In genomic region chr10:68909018-68909417, GRCm38 (mm10) we compare ENCODE assay signal across 13 mouse cellular contexts.
A peak's percentile ranks its signal among the peaks of the same experiment; 100 is the strongest.
DNase-seq lines count a peak whose midpoint lies in the region; ATAC-seq and TF ChIP-seq lines count a peak whose summit lies in the region.
"Had no signal": no experiment of that assay in that cellular context is flagged by ENCODE, and none has a peak within 500 bp of the region (broad histone marks: within the 10 kb centered on the region; RNA-seq: fewer than 3 reads in every experiment).

No protein-coding gene starts in this region.

- peak overlapping the region; percentile 39; the same call in 1 of the 2 replicates for H3K27ac ChIP-seq in layer of hippocampus, adult 2 months
- H3K27ac ChIP-seq in hindbrain, embryonic 16.5 days (ENCODE audit: low read depth, low read length) = peak overlapping the region; percentile 26
- H3K27ac ChIP-seq: heart, embryonic 13.5 days; limb, embryonic 12.5 days had no signal

- peak overlapping the region; percentile 2; the same call in 1 of the 2 replicates for H3K9ac ChIP-seq in hindbrain, embryonic 16.5 days (ENCODE audit: low read depth, low read length)
- H3K9ac ChIP-seq: heart, embryonic 13.5 days; limb, embryonic 12.5 days had no signal

- peaks cover 5% of the 10 kb centered on the region; the same call in 1 of the 2 replicates for H3K4me1 ChIP-seq in hindbrain, embryonic 16.5 days (ENCODE audit: control insufficient read depth, insufficient read depth, low read depth, low read length)
- H3K4me1 ChIP-seq: limb, embryonic 12.5 days had no signal

- no peaks in the 10 kb centered on the region for H3K9me3 ChIP-seq in hindbrain, embryonic 16.5 days (ENCODE audit: control insufficient read depth, low read length)
- H3K9me3 ChIP-seq: heart, embryonic 13.5 days; limb, embryonic 12.5 days had no signal

- no peak for TF ChIP-seq CTCF in layer of hippocampus, adult 2 months (conservative IDR thresholded peaks at IDR 0.05)

- H3K36me3 ChIP-seq in hindbrain, embryonic 16.5 days (ENCODE audit: control insufficient read depth, insufficient read depth, low read length) = no peaks in the 10 kb centered on the region
- H3K36me3 ChIP-seq: heart, embryonic 13.5 days; limb, embryonic 12.5 days had no signal

- peak overlapping the region; percentile 40 for H3K4me2 ChIP-seq in hindbrain, embryonic 16.5 days (ENCODE audit: low read length)
- H3K4me2 ChIP-seq: heart, embryonic 13.5 days; limb, embryonic 12.5 days had no signal

- 50% methylated on average over 10 of the region's 10 CpGs for WGBS in hindbrain, embryonic 16.5 days

- no peaks in the 10 kb centered on the region for H3K27me3 ChIP-seq in hindbrain, embryonic 16.5 days (replicated peaks; ENCODE audit: control insufficient read depth, insufficient read depth, low read length)
- H3K27me3 ChIP-seq: heart, embryonic 13.5 days; limb, embryonic 12.5 days had no signal

- H3K4me3 ChIP-seq in layer of hippocampus, adult 2 months = peak overlapping the region; percentile 37
- no peak overlapping the region for H3K4me3 ChIP-seq in hindbrain, embryonic 16.5 days (ENCODE audit: low read length)
- H3K4me3 ChIP-seq: erythroblast, embryonic 14.5 days; heart, embryonic 13.5 days; limb, embryonic 12.5 days had no signal

- no peak for DNase-seq in layer of hippocampus, adult 2 months (ENCODE audit: low spot score in 2 of 2)
- no peak for DNase-seq in layer of hippocampus, adult 11-12 months (ENCODE audit: low spot score)
- peak; percentile 31 for DNase-seq in brain, adult 2 months (ENCODE audit: low read depth, low spot score)
- DNase-seq in brain, embryonic 18.5 days (ENCODE audit: low read depth, low spot score) = peak; percentile 34
- DNase-seq in yolk sac, embryonic 10.5 days (ENCODE audit: low spot score) = no peak
- DNase-seq in B cell, adult 2 months = no peak
- no peak for DNase-seq in lung, adult 18-20 months
- DNase-seq: gastrocnemius, postnatal 25 days; thymus, adult 18-20 months had no signal

- no peak for ATAC-seq in hindbrain, embryonic 16.5 days

Comparison
In these comparisons a context has a peak if more than half of its experiments do, and no peak if none do; other contexts are left out.
1. DNase-seq: peak in brain, adult 2 months (single experiment) and brain, embryonic 18.5 days (single experiment); none in layer of hippocampus, adult 2 months (0 of 2), layer of hippocampus, adult 11-12 months (single experiment), yolk sac, embryonic 10.5 days (single experiment), B cell, adult 2 months (0 of 2) and lung, adult 18-20 months (0 of 2).